ENCODE assay signal across 8 mouse cellular contexts in genomic region chr11:95337129-95337813, GRCm38 (mm10). TPM values are rescaled to one million over a fixed set of nuclear protein-coding genes. Genes with fewer than 3 reads are reported as not detected.
DNase-seq lines count a peak whose midpoint lies in the region; ATAC-seq and TF ChIP-seq lines count a peak whose summit lies in the region.

No protein-coding gene starts in this region.

- no peaks in the 10 kb centered on the region for H3K36me3 ChIP-seq in ES-E14 (ENCODE audit: control insufficient read depth, insufficient read depth, low read length, poor library complexity, severe bottlenecking)
- no peaks in the 10 kb centered on the region for H3K36me3 ChIP-seq in hindbrain, embryonic 12.5 days

- no peak for TF ChIP-seq CTCF in bone marrow macrophage, adult 2 months (IDR thresholded peaks at IDR 0.05; ENCODE audit: low read depth, low read length)

- H3K27ac ChIP-seq in ES-E14 (ENCODE audit: insufficient read depth, low read depth, low read length, poor library complexity, severe bottlenecking) = peak overlapping the region; percentile 25; the same call in 1 of the 2 replicates
- no peak overlapping the region for H3K27ac ChIP-seq in bone marrow macrophage, adult 2 months (ENCODE audit: insufficient read depth, low read depth, low read length)
- H3K27ac ChIP-seq in hindbrain, embryonic 12.5 days = peak overlapping the region; percentile 55; the same call in 1 of the 2 replicates

- no peak for TF ChIP-seq POLR2A in bone marrow macrophage, adult 2 months (IDR thresholded peaks at IDR 0.05; ENCODE audit: borderline replicate concordance, low read depth, low read length)

- DNase-seq in ES-E14 (ENCODE audit: low read depth, low spot score) = peak; percentile 74
- peak; percentile 19 to 21 for DNase-seq in frontal cortex, postnatal 36 days (ENCODE audit: low spot score in 2 of 2)
- peak; percentile 30 for DNase-seq in left cerebral cortex, postnatal 36 days (ENCODE audit: low spot score in 2 of 2)
- peak; percentile 52 to 61 for DNase-seq in right cerebral cortex, postnatal 10 days (ENCODE audit: low spot score in 2 of 2)
- peak; percentile 48 to 56 for DNase-seq in urinary bladder, postnatal 36 days (ENCODE audit: low spot score in 2 of 2)

- WGBS in hindbrain, embryonic 12.5 days = under 1% methylated on average over 48 of the region's 50 CpGs

- H3K4me1 ChIP-seq in ES-E14 (ENCODE audit: control insufficient read depth in 2 of 2, insufficient read depth in 2 of 2, low read length in 2 of 2, poor library complexity in 1 of 2) = peaks cover 2% of the 10 kb centered on the region in 2 experiments; a peak in 3 of 4 replicates
- H3K4me1 ChIP-seq in bone marrow macrophage, adult 2 months (ENCODE audit: control insufficient read depth, insufficient read depth, low read length) = peaks cover 6% of the 10 kb centered on the region; the same call in 1 of the 2 replicates
- H3K4me1 ChIP-seq in hindbrain, embryonic 12.5 days = peaks cover 30% of the 10 kb centered on the region

- peaks cover 17% of the 10 kb centered on the region for H3K27me3 ChIP-seq in hindbrain, embryonic 12.5 days

- in situ Hi-C loops in ES-E14 (cut with MboI; ENCODE audit: low sequenced_read_pairs in 2 of 2, unreplicated experiment in 2 of 2) = no loop called here

- ATAC-seq in hindbrain, embryonic 12.5 days (ENCODE audit: low FRiP score) = peak; percentile 80
- peak; percentile 16 for ATAC-seq in megakaryocyte progenitor cell, adult 5-6 weeks (replicated peaks; ENCODE audit: poor library complexity)

- H3K9ac ChIP-seq in ES-E14 (ENCODE audit: insufficient read depth, low read depth, low read length, poor library complexity, severe bottlenecking) = peak overlapping the region; percentile 79
- peak overlapping the region; percentile 79 for H3K9ac ChIP-seq in hindbrain, embryonic 12.5 days

- peak overlapping the region; percentile 91 for H3K4me2 ChIP-seq in hindbrain, embryonic 12.5 days (replicated peaks)

- intact Hi-C loops in left cerebral cortex, postnatal 36 days (cut with DNase I) = no loop called here

- H3K4me3 ChIP-seq in ES-E14 (ENCODE audit: insufficient read depth in 1 of 2, low read depth in 1 of 2, low read length in 2 of 2, poor library complexity in 1 of 2, severe bottlenecking in 1 of 2) = peak overlapping the region; percentile 92 to 93
- H3K4me3 ChIP-seq in bone marrow macrophage, adult 2 months (ENCODE audit: insufficient read depth, low read length) = peak overlapping the region; percentile 74
- H3K4me3 ChIP-seq in hindbrain, embryonic 12.5 days = peak overlapping the region; percentile 75

- no peaks in the 10 kb centered on the region for H3K9me3 ChIP-seq in ES-E14 (ENCODE audit: control insufficient read depth, insufficient read depth, low read depth, low read length)
- no peaks in the 10 kb centered on the region for H3K9me3 ChIP-seq in hindbrain, embryonic 12.5 days (replicated peaks)

TF ChIP-seq in ES-E14, 5 proteins besides CTCF, POLR2A, EP300 and RAD21:
- no peak for TF ChIP-seq HCFC1 (IDR thresholded peaks at IDR 0.05; ENCODE audit: borderline replicate concordance, insufficient read depth, low read length)
- TF ChIP-seq ZNF384 (IDR thresholded peaks at IDR 0.05; ENCODE audit: low read depth, low read length) = peak; percentile 34; the same call in 1 of the 2 replicates

RNA-seq across cellular contexts. Expression of gene Fam117a, which starts 0.5 kb away (rescaled TPM):
- total RNA-seq in ES-E14 (2012; rRNA removed) = 19.6 and 26.2 TPM in 2 replicates
- polyA plus RNA-seq in bone marrow macrophage, adult 2 months (2012; ENCODE audit: insufficient read depth, insufficient read length, missing spikeins) = 3.3 and 3.4 TPM in 2 replicates
- polyA plus RNA-seq in hindbrain, embryonic 12.5 days (2016; fragmentation: Nextera tagmentation; extraction: Ambion mirVana) = 11.7 and 11.9 TPM in 2 replicates
- total RNA-seq in left cerebral cortex, postnatal 36 days (2021) = 1 to 10 TPM; 3.1 to 5.9 TPM
- total RNA-seq in megakaryocyte progenitor cell, adult 5-6 weeks (2015) = 90.4 and 98.3 TPM in 2 replicates
- 89.6 and 91.8 TPM in 2 replicates for total RNA-seq in megakaryocyte progenitor cell, adult 5-6 weeks (2017)

RNA-seq across cellular contexts. Expression of gene Kat7, which starts 27.2 kb away (rescaled TPM):
- total RNA-seq in ES-E14 (2012; rRNA removed) = 108 and 118 TPM in 2 replicates
- polyA plus RNA-seq in bone marrow macrophage, adult 2 months (2012; ENCODE audit: insufficient read depth, insufficient read length, missing spikeins) = 41.2 and 41.7 TPM in 2 replicates
- 71.8 and 73.6 TPM in 2 replicates for polyA plus RNA-seq in hindbrain, embryonic 12.5 days (2016; fragmentation: Nextera tagmentation; extraction: Ambion mirVana)
- 10 to 100 TPM; 69.3 to 74.3 TPM for total RNA-seq in left cerebral cortex, postnatal 36 days (2021)
- 99.1 and 111 TPM in 2 replicates for total RNA-seq in megakaryocyte progenitor cell, adult 5-6 weeks (2015)
- total RNA-seq in megakaryocyte progenitor cell, adult 5-6 weeks (2017) = 70.8 and 73.3 TPM in 2 replicates

RNA-seq across cellular contexts. Expression of gene Slc35b1, which starts 47.2 kb away (rescaled TPM):
- total RNA-seq in ES-E14 (2012; rRNA removed) = 145 and 156 TPM in 2 replicates
- polyA plus RNA-seq in bone marrow macrophage, adult 2 months (2012; ENCODE audit: insufficient read depth, insufficient read length, missing spikeins) = 35.9 and 40.1 TPM in 2 replicates
- polyA plus RNA-seq in hindbrain, embryonic 12.5 days (2016; fragmentation: Nextera tagmentation; extraction: Ambion mirVana) = 124 and 128 TPM in 2 replicates
- 10 to 100 TPM; 64.1 to 66.7 TPM for total RNA-seq in left cerebral cortex, postnatal 36 days (2021)
- 82.6 and 88.6 TPM in 2 replicates for total RNA-seq in megakaryocyte progenitor cell, adult 5-6 weeks (2015)
- 61.2 and 85.6 TPM in 2 replicates for total RNA-seq in megakaryocyte progenitor cell, adult 5-6 weeks (2017)

Comparison
In these comparisons a context has a peak if more than half of its experiments do, and no peak if none do; other contexts are left out.
1. DNase-seq: peak in every context shown above with its lines; median percentile 74 in ES-E14; 56 in right cerebral cortex, postnatal 10 days; 52 in urinary bladder, postnatal 36 days; 30 in left cerebral cortex, postnatal 36 days; 20 in frontal cortex, postnatal 36 days.